Mouse (Mus musculus): ENCODE results near the gene Stx8.

The Stx8 gene

DNA sequence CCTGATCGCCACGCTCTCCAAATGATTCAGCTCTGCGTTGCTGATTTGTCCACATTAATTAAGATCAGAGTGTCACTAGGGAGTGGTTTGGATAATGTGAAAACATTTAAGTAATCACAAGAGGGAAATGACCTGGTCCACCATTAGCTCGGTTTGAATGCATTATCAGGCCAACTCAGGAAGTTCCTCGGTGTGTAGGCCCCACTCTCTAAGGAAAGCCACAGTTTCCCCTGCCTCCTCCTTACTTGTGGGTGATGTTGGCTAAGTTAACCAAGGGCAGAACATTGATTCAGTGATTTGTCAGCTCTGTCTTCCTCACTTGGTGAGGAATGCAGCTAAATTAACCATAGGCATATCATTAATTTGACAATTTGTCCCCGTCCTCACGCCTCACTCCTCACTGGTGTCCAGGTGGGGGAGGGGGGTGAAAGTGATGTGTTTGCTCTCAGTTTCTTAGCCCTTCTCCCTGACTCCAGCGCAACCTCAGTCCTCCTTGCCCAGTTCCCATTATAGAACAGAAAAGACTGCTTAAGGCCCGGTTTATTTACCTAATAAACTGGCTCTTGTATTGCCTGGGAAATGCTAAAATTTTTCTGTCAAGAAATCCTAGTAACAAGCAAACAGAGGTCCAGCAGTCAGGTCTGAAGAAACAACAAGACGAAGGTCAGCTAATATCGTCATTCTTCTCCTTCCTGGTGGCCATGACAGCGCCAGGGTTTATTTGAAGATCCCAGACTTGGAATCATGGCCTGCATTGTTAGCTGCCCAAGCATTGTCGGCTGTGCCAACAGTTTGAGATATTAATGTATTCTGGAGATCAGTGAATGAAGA is 178.5 kb downstream of the Stx8 start:
- DNase-seq (ENCODE audit: low read depth, low spot score) = no peak

DNA sequence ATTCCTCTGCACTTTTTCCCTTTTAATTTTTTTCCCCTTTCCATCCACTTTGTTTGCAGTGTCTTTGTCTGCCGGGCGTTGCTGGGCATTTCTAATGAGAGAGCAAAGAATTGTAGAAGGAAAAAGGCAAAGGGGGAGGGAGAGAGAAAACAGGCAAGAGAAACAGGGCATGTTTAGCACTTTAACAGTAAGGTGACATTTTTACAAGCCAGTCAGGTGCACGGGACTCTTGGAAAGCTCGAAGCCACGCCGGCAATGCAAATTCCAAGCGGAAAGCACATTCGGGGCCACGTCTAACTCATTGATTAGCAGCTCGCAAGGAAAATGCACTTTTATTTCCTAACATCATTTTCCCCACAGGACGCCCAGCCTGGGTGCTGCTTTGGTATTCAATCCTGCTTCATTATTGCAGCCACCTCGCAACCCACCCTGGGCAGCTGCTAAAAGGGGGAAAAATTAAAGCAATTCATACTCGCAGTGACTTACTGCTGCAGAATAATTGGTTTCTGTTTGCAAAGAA is 179.1 kb downstream of the Stx8 start:
- peak; percentile 19 for DNase-seq (ENCODE audit: low read depth, low spot score)

- DNase-seq (ENCODE audit: low read depth, low spot score) = no peak
Measured at GRCm38 (mm10) chr11:68145586-68146455, 179.8 kb downstream of the Stx8 start.

GRCm38 (mm10) chr11:68146456-68146851 is 180.5 kb downstream of the Stx8 start:
- DNase-seq (ENCODE audit: low read depth, low spot score) = no peak

GRCm38 (mm10) chr11:68150938-68151337 is 184.9 kb downstream of the Stx8 start:
- DNase-seq (ENCODE audit: low read depth, low spot score) = no peak

DNA sequence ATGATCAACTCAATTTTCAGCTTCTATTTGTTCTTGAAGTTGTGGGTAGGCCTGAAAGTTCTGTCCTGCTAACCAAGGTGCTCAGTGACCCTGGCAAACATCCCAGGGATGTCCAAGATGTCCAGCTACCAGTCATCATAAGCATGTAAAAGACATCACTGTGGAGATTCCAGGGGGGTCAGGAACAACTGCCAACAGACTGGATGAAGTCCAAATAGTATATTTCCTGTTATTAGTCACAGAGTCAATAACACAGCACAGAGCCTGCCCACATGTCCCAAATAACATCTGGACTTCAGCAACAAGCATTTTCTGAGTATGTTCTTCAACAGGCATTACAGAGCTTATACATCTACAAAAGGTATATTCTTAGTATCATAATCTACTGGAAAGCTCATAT is 189.8 kb downstream of the Stx8 start:
- DNase-seq (ENCODE audit: low read depth, low spot score) = no peak

GRCm38 (mm10) chr11:68158166-68158565 is 192.2 kb downstream of the Stx8 start:
- no peak for DNase-seq (ENCODE audit: low read depth, low spot score)

GRCm38 (mm10) chr11:68159867-68160266 is 193.9 kb downstream of the Stx8 start:
- DNase-seq (ENCODE audit: low read depth, low spot score) = no peak

DNA sequence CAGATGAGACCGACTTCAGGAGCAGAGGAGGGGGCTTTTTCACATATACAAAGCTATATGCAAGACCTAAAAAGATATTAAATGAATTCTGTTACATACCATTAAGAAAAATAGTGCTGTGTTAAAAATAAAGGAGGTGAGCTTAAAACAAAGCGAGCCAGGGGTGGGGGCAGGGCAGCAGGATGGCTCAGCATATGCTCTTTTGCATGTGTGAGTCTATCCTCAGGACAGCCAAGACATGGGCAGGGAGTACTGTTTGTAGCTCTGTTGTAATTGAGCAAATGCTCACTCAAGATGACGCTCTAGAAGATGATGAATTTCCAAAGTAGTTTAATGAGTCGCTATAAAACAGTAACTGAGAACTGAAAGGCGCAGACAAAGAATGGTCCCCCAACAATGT is 198.4 kb downstream of the Stx8 start:
- no peak for DNase-seq (ENCODE audit: low read depth, low spot score)

GRCm38 (mm10) chr11:68168427-68168826 is 202.4 kb downstream of the Stx8 start:
- no peak for DNase-seq (ENCODE audit: low read depth, low spot score)

- no peak for DNase-seq (ENCODE audit: low read depth, low spot score)
Measured at GRCm38 (mm10) chr11:68171973-68172647, 206.1 kb downstream of the Stx8 start.

GRCm38 (mm10) chr11:68172648-68173045 is 206.7 kb downstream of the Stx8 start:
- DNase-seq (ENCODE audit: low read depth, low spot score) = no peak

GRCm38 (mm10) chr11:68176550-68176949 is 210.6 kb downstream of the Stx8 start:
- DNase-seq (ENCODE audit: low read depth, low spot score) = no peak

GRCm38 (mm10) chr11:68177415-68177814 is 211.4 kb downstream of the Stx8 start:
- DNase-seq (ENCODE audit: low read depth, low spot score) = no peak

DNA sequence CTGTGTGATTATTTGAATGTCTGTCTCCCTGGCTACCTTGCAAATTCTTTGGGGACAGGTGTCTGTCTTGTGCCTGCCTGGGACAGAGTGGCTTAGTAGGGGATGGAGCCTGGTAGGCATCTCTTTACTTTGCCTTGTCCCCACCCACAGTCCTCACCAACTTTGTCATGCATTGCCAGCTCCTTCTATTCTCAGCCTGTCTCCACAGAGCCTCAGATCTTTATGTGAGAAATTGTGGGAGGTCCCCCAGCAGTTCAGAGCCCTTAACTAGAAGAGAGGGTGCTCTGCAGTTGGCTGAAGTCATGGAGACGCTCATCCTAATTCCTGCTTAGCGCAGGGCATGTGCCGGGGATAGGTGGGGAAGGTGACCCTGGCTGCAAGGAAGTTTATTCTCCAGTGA is 219.7 kb downstream of the Stx8 start:
- peak; percentile 82 for DNase-seq (ENCODE audit: low read depth, low spot score)

DNA sequence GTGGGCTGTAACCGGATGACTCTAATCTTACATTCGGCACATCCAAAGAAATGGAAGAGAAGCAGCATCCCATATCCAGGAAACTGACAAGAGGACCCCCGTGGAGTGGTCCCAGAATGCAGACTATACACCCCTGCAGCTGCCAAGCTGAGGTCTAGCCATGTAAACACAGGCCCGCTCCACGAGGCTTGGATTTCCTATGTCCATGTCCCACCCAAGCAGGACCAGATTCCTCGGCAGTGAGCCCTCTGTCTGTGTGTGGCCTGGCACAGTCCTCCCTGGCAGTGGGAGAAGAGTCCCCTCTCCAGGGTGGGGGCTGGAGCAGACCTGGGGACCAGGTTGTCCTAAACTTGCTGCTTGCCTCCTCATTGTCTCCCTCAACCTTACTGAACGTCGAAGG is 221.2 kb downstream of the Stx8 start:
- DNase-seq (ENCODE audit: low read depth, low spot score) = no peak

GRCm38 (mm10) chr11:68188695-68189201 is 222.8 kb downstream of the Stx8 start:
- DNase-seq (ENCODE audit: low read depth, low spot score) = no peak

DNA sequence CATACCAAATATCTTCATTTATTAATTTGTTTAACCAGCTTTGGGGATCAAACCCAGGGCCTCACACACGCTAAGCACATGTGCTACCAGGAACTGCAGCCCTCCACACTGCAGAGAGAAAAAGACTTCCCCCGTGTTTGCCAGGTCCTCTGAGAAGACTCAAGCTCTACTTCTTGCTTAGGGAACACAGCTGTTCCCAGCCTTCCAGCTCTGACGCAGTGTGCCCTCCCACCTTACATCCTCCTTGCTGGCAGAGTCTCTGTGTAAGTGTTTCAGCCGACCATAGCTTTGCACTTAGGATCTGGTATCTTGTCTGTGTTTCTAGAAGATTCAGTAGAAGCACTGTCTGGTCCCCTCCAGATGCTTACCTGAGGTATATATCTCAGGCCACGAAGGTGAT is 224.9 kb downstream of the Stx8 start:
- DNase-seq (ENCODE audit: low read depth, low spot score) = peak; percentile 86

DNA sequence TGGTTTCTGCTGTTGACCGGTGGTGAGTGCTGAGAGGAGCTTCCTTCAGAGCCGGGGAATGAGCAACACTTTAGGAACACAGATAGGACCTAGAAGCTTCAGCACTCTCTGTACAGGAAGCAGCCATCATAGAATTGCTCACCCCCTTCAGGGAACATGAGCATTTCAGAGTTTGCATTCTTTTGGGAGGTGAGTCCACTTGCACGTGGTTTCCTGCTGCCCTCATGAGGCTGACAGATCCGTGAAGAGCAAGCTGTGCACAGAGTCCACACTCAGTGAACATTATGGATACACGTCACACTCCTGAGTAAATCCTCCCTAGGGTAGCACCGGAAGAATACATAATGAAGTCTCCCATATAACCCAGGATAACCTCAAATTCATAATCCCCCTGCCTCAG is 229.2 kb downstream of the Stx8 start:
- no peak for DNase-seq (ENCODE audit: low read depth, low spot score)

GRCm38 (mm10) chr11:68195693-68196176 is 229.7 kb downstream of the Stx8 start:
- no peak for DNase-seq (ENCODE audit: low read depth, low spot score)

DNA sequence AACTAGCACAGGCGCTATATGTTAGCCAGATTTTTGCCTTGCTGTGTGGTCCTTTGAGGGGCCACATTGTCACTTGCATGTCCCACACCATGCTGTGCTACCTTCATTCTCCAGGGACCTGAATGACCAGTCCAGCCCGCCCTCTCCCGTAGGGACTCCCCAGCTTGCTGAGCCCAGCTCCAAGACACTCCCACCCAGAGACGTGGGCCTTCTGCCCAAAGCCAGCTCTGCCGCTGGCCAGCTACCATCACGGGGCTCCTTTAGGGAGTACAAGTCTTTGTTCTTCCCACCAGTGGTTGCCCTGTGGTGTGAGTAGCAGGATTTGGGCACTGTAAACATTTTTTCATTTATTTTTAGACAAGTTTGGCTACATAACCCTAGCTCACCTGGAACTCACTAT is 230.6 kb downstream of the Stx8 start:
- no peak for DNase-seq (ENCODE audit: low read depth, low spot score)

DNA sequence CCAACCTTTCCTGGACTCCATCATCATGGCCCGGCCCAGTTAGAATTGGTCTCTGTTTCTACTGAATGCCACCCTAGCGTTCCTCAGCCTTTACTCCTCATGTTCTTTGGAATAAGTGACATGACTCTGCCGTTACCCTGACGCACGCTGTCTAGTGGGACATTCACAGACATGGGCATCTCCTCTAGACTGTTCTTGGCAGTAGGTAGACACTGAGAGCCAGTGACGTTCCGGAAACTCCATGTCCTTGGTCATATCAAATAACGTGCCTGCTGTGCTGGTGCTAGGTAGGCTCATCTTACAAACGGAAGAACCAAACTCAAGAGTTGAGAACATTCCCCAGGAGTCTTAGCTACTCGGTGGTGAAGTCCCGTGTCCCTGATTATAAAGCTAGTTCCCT is 231.5 kb downstream of the Stx8 start:
- no peak for DNase-seq (ENCODE audit: low read depth, low spot score)
